Mouse (Mus musculus) brain, adult 2 months (tissue): ENCODE measurements at regions not wholly inside any gene's neighbourhood (a gene's known extent, or its start where the extent isn't known, plus 50 kb on each side); places are given as distances from the start of the nearest gene placed in this dataset.
"Not testable (repeated sequence)": the region's sequence is repeated elsewhere in the genome, so short reads cannot be mapped to it uniquely, and the experiment has no call there.

Experiments used
- DNase-seq: peaks from one replicate; pipeline ENCODE4 v3.0.0; 2011; ENCODE audit warnings: low read depth, low spot score

- DNase-seq: not testable (repeated sequence)
These were observed 67.4 kb downstream of the Pdia4 start for GRCm38 (mm10) chr6:47745856-47746255.

GRCm38 (mm10) chr6:47743856-47744255 is 69.4 kb downstream of the Pdia4 start:
- not testable (repeated sequence) for DNase-seq

GRCm38 (mm10) chr6:47740216-47740615 is 73.0 kb downstream of the Pdia4 start:
- DNase-seq: peak; percentile 66

GRCm38 (mm10) chr6:47739696-47740095 is 73.5 kb downstream of the Pdia4 start:
- not testable (repeated sequence) for DNase-seq

- not testable (repeated sequence) for DNase-seq
These were observed 75.3 kb downstream of the Pdia4 start for GRCm38 (mm10) chr6:47737972-47738371.
